17 mouse cellular contexts compared by ENCODE assay signal in the genomic region with DNA sequence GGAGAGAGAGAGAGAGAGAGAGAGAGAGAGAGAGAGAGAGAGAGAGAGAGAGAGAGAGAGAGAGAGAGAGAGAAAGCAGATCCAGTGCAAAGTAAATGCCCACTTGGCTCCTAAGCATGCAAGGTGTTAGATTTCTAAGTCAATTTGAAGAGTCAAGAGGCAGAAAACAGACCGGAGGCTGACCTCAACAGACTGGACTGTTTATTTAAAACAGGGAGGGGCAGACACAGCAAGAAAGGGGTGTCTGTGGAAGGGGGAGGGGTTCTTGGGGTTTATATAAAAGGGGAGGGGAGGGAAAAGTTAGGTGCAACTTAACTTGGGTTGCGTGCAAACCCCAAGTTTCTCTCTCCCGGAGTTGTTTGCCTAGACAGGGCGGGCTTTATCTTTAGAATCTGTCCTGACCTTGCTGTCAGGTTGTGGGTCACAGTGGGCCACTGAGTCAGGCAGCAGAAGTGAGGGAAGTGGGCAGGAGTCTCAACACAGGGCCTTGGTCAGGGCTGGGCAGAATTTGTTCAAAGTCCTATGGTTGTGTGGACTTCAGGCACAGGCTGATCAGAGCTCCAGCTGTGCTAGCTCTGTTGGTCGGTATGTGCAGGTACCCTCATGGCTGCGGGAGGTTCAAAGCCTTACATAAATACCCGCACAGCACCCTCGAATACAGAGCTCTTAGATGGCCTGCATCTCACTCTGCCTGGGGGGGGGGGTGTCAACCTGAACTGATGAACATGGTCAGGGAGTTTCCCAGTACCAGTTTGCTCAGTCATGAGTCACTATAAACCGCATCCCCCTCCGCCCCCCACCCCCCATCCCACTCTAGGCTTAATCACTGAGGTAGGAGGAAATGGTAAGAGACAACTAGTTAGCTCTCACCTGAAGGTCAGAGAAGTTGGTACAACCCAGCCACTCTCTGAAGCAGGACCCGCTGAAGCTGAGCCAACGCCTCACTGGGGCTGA. TPM values are rescaled to one million over a fixed set of nuclear protein-coding genes. Genes with fewer than 3 reads are reported as not detected.
A peak's percentile ranks its signal among the peaks of the same experiment; 100 is the strongest.
DNase-seq lines count a peak whose midpoint lies in the region; ATAC-seq and TF ChIP-seq lines count a peak whose summit lies in the region.
"Had no signal": no experiment of that assay in that cellular context is flagged by ENCODE, and none has a peak within 500 bp of the region (broad histone marks: within the 10 kb centered on the region; RNA-seq: fewer than 3 reads in every experiment).

No protein-coding gene starts in this region.

- H3K9me3 ChIP-seq in kidney, embryonic 14.5 days (ENCODE audit: control insufficient read depth, low read length), result no peaks in the 10 kb centered on the region
- H3K9me3 ChIP-seq in stomach, embryonic 16.5 days (replicated peaks; ENCODE audit: control insufficient read depth, low read length), result no peaks in the 10 kb centered on the region; the same call in 1 of the 2 replicates
- H3K9me3 ChIP-seq in stomach, postnatal 0 days (ENCODE audit: control insufficient read depth, low read length), result no peaks in the 10 kb centered on the region
- peaks cover 9% of the 10 kb centered on the region for H3K9me3 ChIP-seq in heart, embryonic 12.5 days (replicated peaks)
- H3K9me3 ChIP-seq: liver, embryonic 15.5 days had no signal

- no peaks in the 10 kb centered on the region for H3K36me3 ChIP-seq in kidney, embryonic 14.5 days (ENCODE audit: control insufficient read depth, insufficient read depth, low read length)
- no peaks in the 10 kb centered on the region for H3K36me3 ChIP-seq in stomach, embryonic 16.5 days (ENCODE audit: control insufficient read depth, insufficient read depth, low read length)
- no peaks in the 10 kb centered on the region for H3K36me3 ChIP-seq in stomach, postnatal 0 days (ENCODE audit: control insufficient read depth, insufficient read depth, low read length)
- H3K36me3 ChIP-seq in heart, embryonic 12.5 days, result no peaks in the 10 kb centered on the region
- H3K36me3 ChIP-seq: embryonic facial prominence, embryonic 12.5 days; heart, embryonic 13.5 days; limb, embryonic 13.5 days; liver, embryonic 15.5 days had no signal

- 59% methylated on average over 12 of the region's 12 CpGs for WGBS in kidney, embryonic 14.5 days
- WGBS in stomach, embryonic 16.5 days, result 76% methylated on average over 12 of the region's 12 CpGs
- WGBS in stomach, postnatal 0 days, result 69% methylated on average over 12 of the region's 12 CpGs
- WGBS in heart, embryonic 12.5 days, result 79% methylated on average over 12 of the region's 12 CpGs

- ATAC-seq in kidney, embryonic 14.5 days (ENCODE audit: low FRiP score, low TSS enrichment), result peak; percentile 21; the same call in 1 of the 2 replicates
- peak; percentile 46; the same call in 1 of the 2 replicates for ATAC-seq in stomach, embryonic 16.5 days (ENCODE audit: insufficient read depth, low FRiP score)
- ATAC-seq in stomach, postnatal 0 days (ENCODE audit: low FRiP score, low TSS enrichment), result no peak
- ATAC-seq in neutrophil, adult 5-6 weeks (ENCODE audit: extremely low read depth, insufficient number of reproducible peaks, low FRiP score, poor library complexity, severe bottlenecking), result peak; percentile 6; the same call in 1 of the 2 replicates
- no peak for ATAC-seq in heart, embryonic 12.5 days (ENCODE audit: insufficient number of reproducible peaks, low FRiP score)
- ATAC-seq: forebrain, postnatal 0 days had no signal

- no peak overlapping the region for H3K4me3 ChIP-seq in kidney, embryonic 14.5 days (ENCODE audit: low read length)
- no peak overlapping the region for H3K4me3 ChIP-seq in stomach, embryonic 16.5 days (replicated peaks; ENCODE audit: low read length)
- no peak overlapping the region for H3K4me3 ChIP-seq in stomach, postnatal 0 days (ENCODE audit: low read depth, low read length)
- H3K4me3 ChIP-seq in heart, embryonic 12.5 days, result no peak overlapping the region
- H3K4me3 ChIP-seq: embryonic facial prominence, embryonic 12.5 days; heart, embryonic 13.5 days; limb, embryonic 13.5 days; liver, embryonic 15.5 days had no signal

- TF ChIP-seq EP300 in stomach, postnatal 0 days (optimal IDR thresholded peaks at IDR 0.05), result no peak

- H3K4me1 ChIP-seq in kidney, embryonic 14.5 days (ENCODE audit: control insufficient read depth, insufficient read depth, low read length), result peaks cover 8% of the 10 kb centered on the region; the same call in 1 of the 2 replicates
- no peaks in the 10 kb centered on the region for H3K4me1 ChIP-seq in stomach, embryonic 16.5 days (ENCODE audit: control insufficient read depth, insufficient read depth, low read length)
- no peaks in the 10 kb centered on the region for H3K4me1 ChIP-seq in stomach, postnatal 0 days (replicated peaks; ENCODE audit: control insufficient read depth, insufficient read depth)
- H3K4me1 ChIP-seq in heart, embryonic 12.5 days (replicated peaks), result peaks cover 13% of the 10 kb centered on the region
- H3K4me1 ChIP-seq: embryonic facial prominence, embryonic 12.5 days; limb, embryonic 13.5 days had no signal

- no peaks in the 10 kb centered on the region for H3K27me3 ChIP-seq in kidney, embryonic 14.5 days (ENCODE audit: control insufficient read depth, insufficient read depth, low read length)
- H3K27me3 ChIP-seq in stomach, embryonic 16.5 days (ENCODE audit: control insufficient read depth, insufficient read depth, low read length), result no peaks in the 10 kb centered on the region
- H3K27me3 ChIP-seq in stomach, postnatal 0 days (ENCODE audit: control insufficient read depth, insufficient read depth, low read length), result no peaks in the 10 kb centered on the region
- no peaks in the 10 kb centered on the region for H3K27me3 ChIP-seq in heart, embryonic 12.5 days (replicated peaks)
- H3K27me3 ChIP-seq: embryonic facial prominence, embryonic 12.5 days; heart, embryonic 13.5 days; limb, embryonic 13.5 days; liver, embryonic 15.5 days had no signal

- TF ChIP-seq CTCF in stomach, postnatal 0 days (IDR thresholded peaks at IDR 0.05; ENCODE audit: low read depth), result no peak

- H3K4me2 ChIP-seq in kidney, embryonic 14.5 days (replicated peaks; ENCODE audit: low read depth, low read length), result no peak overlapping the region
- no peak overlapping the region for H3K4me2 ChIP-seq in stomach, embryonic 16.5 days (ENCODE audit: low read depth, low read length)
- no peak overlapping the region for H3K4me2 ChIP-seq in stomach, postnatal 0 days (replicated peaks; ENCODE audit: low read depth)
- no peak overlapping the region for H3K4me2 ChIP-seq in heart, embryonic 12.5 days
- H3K4me2 ChIP-seq: embryonic facial prominence, embryonic 12.5 days; heart, embryonic 13.5 days; limb, embryonic 13.5 days; liver, embryonic 15.5 days had no signal

- no peak overlapping the region for H3K9ac ChIP-seq in kidney, embryonic 14.5 days (ENCODE audit: low read depth, low read length)
- H3K9ac ChIP-seq in stomach, embryonic 16.5 days (ENCODE audit: low read length), result no peak overlapping the region
- H3K9ac ChIP-seq in stomach, postnatal 0 days (ENCODE audit: low read length), result no peak overlapping the region
- H3K9ac ChIP-seq in heart, embryonic 12.5 days, result no peak overlapping the region
- H3K9ac ChIP-seq: embryonic facial prominence, embryonic 12.5 days; forebrain, postnatal 0 days; heart, embryonic 13.5 days; limb, embryonic 13.5 days; liver, embryonic 15.5 days had no signal

- no peak for DNase-seq in kidney, postnatal 25 days
- no peak for DNase-seq in stomach, postnatal 0 days (ENCODE audit: low spot score)
- DNase-seq in T-cell, adult 2 months (ENCODE audit: low spot score), result peak; percentile 51
- DNase-seq in adrenal gland, adult (ENCODE audit: inconsistent age in 2 of 2, low spot score in 1 of 2), result no peak
- DNase-seq: cerebellum, adult 11 months; cerebellum, postnatal 36 days; forebrain, postnatal 0 days; gastrocnemius, postnatal 36 days; heart, postnatal 4 days had no signal

- no peak overlapping the region for H3K27ac ChIP-seq in kidney, embryonic 14.5 days (ENCODE audit: low read depth, low read length)
- H3K27ac ChIP-seq in stomach, embryonic 16.5 days (ENCODE audit: low read length), result no peak overlapping the region
- H3K27ac ChIP-seq in stomach, postnatal 0 days (replicated peaks), result no peak overlapping the region
- H3K27ac ChIP-seq in heart, embryonic 12.5 days (ENCODE audit: poor library complexity, severe bottlenecking), result no peak overlapping the region
- H3K27ac ChIP-seq: embryonic facial prominence, embryonic 12.5 days; heart, embryonic 13.5 days; limb, embryonic 13.5 days; liver, embryonic 15.5 days had no signal

RNA-seq across cellular contexts. Expression of gene Sdhb, which starts 13.2 kb away (rescaled TPM):
- 442 and 499 TPM in 2 replicates for polyA plus RNA-seq in kidney, embryonic 14.5 days (2014; fragmentation: Nextera tagmentation; extraction: Ambion mirVana)
- 399 and 401 TPM in 2 replicates for polyA plus RNA-seq in stomach, embryonic 16.5 days (2015; fragmentation: Nextera tagmentation; extraction: Ambion mirVana)
- polyA plus RNA-seq in stomach, postnatal 0 days (2015; fragmentation: Nextera tagmentation; extraction: Ambion mirVana), result 374 and 382 TPM in 2 replicates
- total RNA-seq in neutrophil, adult 5-6 weeks (2017), result 71.8 and 72.5 TPM in 2 replicates
- polyA plus RNA-seq in heart, embryonic 12.5 days (2016; fragmentation: Nextera tagmentation; extraction: Ambion mirVana), result 746 and 756 TPM in 2 replicates

RNA-seq across cellular contexts. Expression of gene Atp13a2, which starts 38.9 kb away (rescaled TPM):
- polyA plus RNA-seq in kidney, embryonic 14.5 days (2014; fragmentation: Nextera tagmentation; extraction: Ambion mirVana), result 26.5 and 39.5 TPM in 2 replicates
- polyA plus RNA-seq in stomach, embryonic 16.5 days (2015; fragmentation: Nextera tagmentation; extraction: Ambion mirVana), result 37.9 and 41.7 TPM in 2 replicates
- 14.4 and 15.9 TPM in 2 replicates for polyA plus RNA-seq in stomach, postnatal 0 days (2015; fragmentation: Nextera tagmentation; extraction: Ambion mirVana)
- 47.8 TPM in 2 replicates for total RNA-seq in neutrophil, adult 5-6 weeks (2017)
- 33.1 and 35.6 TPM in 2 replicates for polyA plus RNA-seq in heart, embryonic 12.5 days (2016; fragmentation: Nextera tagmentation; extraction: Ambion mirVana)

RNA-seq across cellular contexts. Expression of gene Padi2, which starts 41.6 kb away (rescaled TPM):
- polyA plus RNA-seq in kidney, embryonic 14.5 days (2014; fragmentation: Nextera tagmentation; extraction: Ambion mirVana), result 13.9 and 22.6 TPM in 2 replicates
- 3.2 and 4.0 TPM in 2 replicates for polyA plus RNA-seq in stomach, embryonic 16.5 days (2015; fragmentation: Nextera tagmentation; extraction: Ambion mirVana)
- 0.64 and 0.69 TPM in 2 replicates for polyA plus RNA-seq in stomach, postnatal 0 days (2015; fragmentation: Nextera tagmentation; extraction: Ambion mirVana)
- 8.4 and 9.3 TPM in 2 replicates for total RNA-seq in neutrophil, adult 5-6 weeks (2017)
- 3.3 and 4.1 TPM in 2 replicates for polyA plus RNA-seq in heart, embryonic 12.5 days (2016; fragmentation: Nextera tagmentation; extraction: Ambion mirVana)

Comparison
In these comparisons a context has a peak if more than half of its experiments do, and no peak if none do; other contexts are left out.
1. ATAC-seq: peak in kidney, embryonic 14.5 days (single experiment), stomach, embryonic 16.5 days (single experiment) and neutrophil, adult 5-6 weeks (single experiment); none in stomach, postnatal 0 days (single experiment) and heart, embryonic 12.5 days (single experiment).